ENCODE assay signal across 8 mouse cellular contexts in genomic region chr12:75772424-75773034, GRCm38 (mm10). TPM values are rescaled to one million over a fixed set of nuclear protein-coding genes. Genes with fewer than 3 reads are reported as not detected.
DNase-seq lines count a peak whose midpoint lies in the region; ATAC-seq and TF ChIP-seq lines count a peak whose summit lies in the region.

No protein-coding gene starts in this region.

- no peak overlapping the region for H3K9ac ChIP-seq in intestine, postnatal 0 days (ENCODE audit: low read depth, low read length)
- H3K9ac ChIP-seq in lung, embryonic 14.5 days = no peak overlapping the region

- ATAC-seq in intestine, postnatal 0 days = peak; percentile 58
- ATAC-seq in lung, embryonic 14.5 days (ENCODE audit: insufficient read depth) = no peak; the same call in 1 of the 2 replicates

- H3K27me3 ChIP-seq in embryonic facial prominence, embryonic 10.5 days (replicated peaks; ENCODE audit: low read depth, poor library complexity, severe bottlenecking) = no peaks in the 10 kb centered on the region
- no peaks in the 10 kb centered on the region for H3K27me3 ChIP-seq in intestine, postnatal 0 days (replicated peaks; ENCODE audit: control insufficient read depth, insufficient read depth, low read length)
- no peaks in the 10 kb centered on the region for H3K27me3 ChIP-seq in lung, embryonic 14.5 days (ENCODE audit: insufficient read depth, low read length)

- peak; percentile 79 for TF ChIP-seq CTCF in intestine, postnatal 0 days (IDR thresholded peaks at IDR 0.05; ENCODE audit: low read depth)
- peak; percentile 75 for TF ChIP-seq CTCF in lung, embryonic 14.5 days (IDR thresholded peaks at IDR 0.05; ENCODE audit: low read depth)

- H3K36me3 ChIP-seq in embryonic facial prominence, embryonic 10.5 days (replicated peaks) = no peaks in the 10 kb centered on the region
- H3K36me3 ChIP-seq in intestine, postnatal 0 days (ENCODE audit: control insufficient read depth, insufficient read depth) = no peaks in the 10 kb centered on the region
- no peaks in the 10 kb centered on the region for H3K36me3 ChIP-seq in lung, embryonic 14.5 days (ENCODE audit: insufficient read depth)

- H3K4me2 ChIP-seq in intestine, postnatal 0 days (replicated peaks; ENCODE audit: low read depth) = no peak overlapping the region
- no peak overlapping the region for H3K4me2 ChIP-seq in lung, embryonic 14.5 days

- WGBS in embryonic facial prominence, embryonic 10.5 days = 28% methylated on average over 3 of the region's 3 CpGs
- 11% methylated on average over 3 of the region's 3 CpGs for WGBS in intestine, postnatal 0 days
- 22% methylated on average over 3 of the region's 3 CpGs for WGBS in lung, embryonic 14.5 days

- H3K9me3 ChIP-seq in embryonic facial prominence, embryonic 10.5 days = no peaks in the 10 kb centered on the region
- H3K9me3 ChIP-seq in intestine, postnatal 0 days (ENCODE audit: control insufficient read depth) = peaks cover 4% of the 10 kb centered on the region; the same call in 1 of the 2 replicates
- no peaks in the 10 kb centered on the region for H3K9me3 ChIP-seq in lung, embryonic 14.5 days (ENCODE audit: low read depth, low read length)

- H3K4me1 ChIP-seq in embryonic facial prominence, embryonic 10.5 days = no peaks in the 10 kb centered on the region
- H3K4me1 ChIP-seq in intestine, postnatal 0 days (replicated peaks; ENCODE audit: control insufficient read depth, insufficient read depth, low read length) = no peaks in the 10 kb centered on the region
- no peaks in the 10 kb centered on the region for H3K4me1 ChIP-seq in lung, embryonic 14.5 days (ENCODE audit: insufficient read depth)

- DNase-seq in cerebellum, adult 18-20 months = peak; percentile 26 to 44
- DNase-seq in cerebellum, adult 11-12 months = no peak
- DNase-seq in A20 (ENCODE audit: low read depth, low spot score) = peak; percentile 64
- peak; percentile 83 for DNase-seq in adrenal gland, postnatal 10 days
- DNase-seq in embryonic facial prominence, embryonic 10.5 days (ENCODE audit: low spot score) = peak; percentile 57
- DNase-seq in lung, embryonic 14.5 days = peak; percentile 78
- DNase-seq in skeletal muscle tissue, adult 2 months (ENCODE audit: low read depth, low spot score) = peak; percentile 23

- no peak overlapping the region for H3K27ac ChIP-seq in embryonic facial prominence, embryonic 10.5 days (replicated peaks)
- H3K27ac ChIP-seq in intestine, postnatal 0 days (ENCODE audit: low read depth, low read length) = no peak overlapping the region
- no peak overlapping the region for H3K27ac ChIP-seq in lung, embryonic 14.5 days (ENCODE audit: low read depth)

- no peak overlapping the region for H3K4me3 ChIP-seq in embryonic facial prominence, embryonic 10.5 days
- no peak overlapping the region for H3K4me3 ChIP-seq in intestine, postnatal 0 days (ENCODE audit: low read depth, low read length)
- H3K4me3 ChIP-seq in lung, embryonic 14.5 days (ENCODE audit: low read depth, low read length) = no peak overlapping the region

RNA-seq across cellular contexts. Expression of gene Sgpp1, which starts 37.0 kb away (rescaled TPM):
- total RNA-seq in adrenal gland, postnatal 10 days (2021) = 10 to 100 TPM; 42.7 to 57.5 TPM
- 6.0 and 6.5 TPM in 2 replicates for polyA plus RNA-seq in embryonic facial prominence, embryonic 10.5 days (2016; fragmentation: Nextera tagmentation; extraction: Ambion mirVana)
- polyA plus RNA-seq in intestine, postnatal 0 days (2015; fragmentation: Nextera tagmentation; extraction: Ambion mirVana) = 24.1 and 25.2 TPM in 2 replicates
- 19.1 and 21.1 TPM in 2 replicates for polyA plus RNA-seq in lung, embryonic 14.5 days (2014; fragmentation: Nextera tagmentation; extraction: Ambion mirVana)

RNA-seq across cellular contexts. Expression of gene Syne2, which starts 45.4 kb away (rescaled TPM):
- 10 to 100 TPM; 46.8 to 78.3 TPM for total RNA-seq in adrenal gland, postnatal 10 days (2021)
- 94.6 and 95.3 TPM in 2 replicates for polyA plus RNA-seq in embryonic facial prominence, embryonic 10.5 days (2016; fragmentation: Nextera tagmentation; extraction: Ambion mirVana)
- 14.5 and 17.3 TPM in 2 replicates for polyA plus RNA-seq in intestine, postnatal 0 days (2015; fragmentation: Nextera tagmentation; extraction: Ambion mirVana)
- 59.4 and 68.4 TPM in 2 replicates for polyA plus RNA-seq in lung, embryonic 14.5 days (2014; fragmentation: Nextera tagmentation; extraction: Ambion mirVana)
